ENCODE assay signal across 9 mouse cellular contexts in genomic region chr6:70790034-70790650, GRCm38 (mm10). TPM values are rescaled to one million over a fixed set of nuclear protein-coding genes. Genes with fewer than 3 reads are reported as not detected.
DNase-seq lines count a peak whose midpoint lies in the region; ATAC-seq and TF ChIP-seq lines count a peak whose summit lies in the region.
"Had no signal": no experiment of that assay in that cellular context is flagged by ENCODE, and none has a peak within 500 bp of the region (broad histone marks: within the 10 kb centered on the region; RNA-seq: fewer than 3 reads in every experiment).

No protein-coding gene starts in this region.

- ATAC-seq in hindbrain, embryonic 12.5 days (ENCODE audit: low FRiP score), result no peak
- ATAC-seq: activated CD4-positive, CD25-positive, alpha-beta regulatory T cell, adult 4 months had no signal

- no peak for DNase-seq in CH12.LX (ENCODE audit: extremely low read depth)
- peak; percentile 50 for DNase-seq in lung, postnatal 25 days (ENCODE audit: low spot score)
- DNase-seq in embryo, embryonic 9.5 days (ENCODE audit: extremely low spot score), result no peak
- DNase-seq in gastrocnemius, postnatal 10 days, result no peak
- no peak for DNase-seq in cerebellum, postnatal 4 days (ENCODE audit: low spot score in 2 of 2)
- DNase-seq in urinary bladder, adult 2 months (ENCODE audit: low spot score), result no peak

- no peak for TF ChIP-seq EP300 in CH12.LX (IDR thresholded peaks at IDR 0.05; ENCODE audit: low read length)

- H3K36me3 ChIP-seq in CH12.LX (replicated peaks in 1 of 2; ENCODE audit: control insufficient read depth in 1 of 2, insufficient read depth in 1 of 2, low read length in 1 of 2), result peaks cover 3 to 36% of the 10 kb centered on the region in 2 experiments
- no peaks in the 10 kb centered on the region for H3K36me3 ChIP-seq in hindbrain, embryonic 12.5 days

- 87% methylated on average over 9 of the region's 9 CpGs for WGBS in hindbrain, embryonic 12.5 days

- no peak for TF ChIP-seq POLR2A in CH12.LX (IDR thresholded peaks at IDR 0.05; ENCODE audit: low read depth, low read length)
- no peak for TF ChIP-seq POLR2A in bone marrow macrophage, adult 2 months (IDR thresholded peaks at IDR 0.05; ENCODE audit: borderline replicate concordance, low read depth, low read length)

- dilution Hi-C loops in CH12.LX (cut with MboI; ENCODE audit: extremely low pct_ligation_motif_present, extremely low pct_unique_long_range_greater_than_20kb, low sequenced_read_pairs), result no loop called here

- no peaks in the 10 kb centered on the region for H3K9me3 ChIP-seq in CH12.LX (replicated peaks; ENCODE audit: low read length)
- no peaks in the 10 kb centered on the region for H3K9me3 ChIP-seq in hindbrain, embryonic 12.5 days (replicated peaks)

- TF ChIP-seq CTCF in CH12.LX (conservative IDR thresholded peaks at IDR 0.05 in 1 of 2, IDR thresholded peaks at IDR 0.05 in 1 of 2; ENCODE audit: low read depth in 2 of 2, low read length in 2 of 2), result no peak
- TF ChIP-seq CTCF in bone marrow macrophage, adult 2 months (IDR thresholded peaks at IDR 0.05; ENCODE audit: low read depth, low read length), result no peak

- H3K4me3 ChIP-seq in CH12.LX (replicated peaks in 1 of 3; ENCODE audit: low read depth in 2 of 3, low read length in 2 of 3, poor library complexity in 1 of 3), result peak overlapping the region; percentile 11 to 70 (median 59)
- H3K4me3 ChIP-seq in bone marrow macrophage, adult 2 months (ENCODE audit: insufficient read depth, low read length), result peak overlapping the region; percentile 12
- peak overlapping the region; percentile 75; the same call in 1 of the 2 replicates for H3K4me3 ChIP-seq in hindbrain, embryonic 12.5 days

- TF ChIP-seq RAD21 in CH12.LX (IDR thresholded peaks at IDR 0.05; ENCODE audit: low read depth, low read length), result no peak

- peak overlapping the region; percentile 46 for H3K9ac ChIP-seq in CH12.LX (ENCODE audit: insufficient read depth, low read depth)
- H3K9ac ChIP-seq in hindbrain, embryonic 12.5 days, result no peak overlapping the region

- no peak overlapping the region for H3K27ac ChIP-seq in CH12.LX (ENCODE audit: insufficient read depth, low read depth)
- no peak overlapping the region for H3K27ac ChIP-seq in bone marrow macrophage, adult 2 months (ENCODE audit: insufficient read depth, low read depth, low read length)
- no peak overlapping the region for H3K27ac ChIP-seq in hindbrain, embryonic 12.5 days

- peaks cover 13 to 53% of the 10 kb centered on the region in 2 experiments; a peak in 3 of 4 replicates for H3K4me1 ChIP-seq in CH12.LX (ENCODE audit: control insufficient read depth in 1 of 2, insufficient read depth in 2 of 2)
- H3K4me1 ChIP-seq in bone marrow macrophage, adult 2 months (ENCODE audit: control insufficient read depth, insufficient read depth, low read length), result peaks cover 35% of the 10 kb centered on the region
- peaks cover 29% of the 10 kb centered on the region for H3K4me1 ChIP-seq in hindbrain, embryonic 12.5 days

- no peaks in the 10 kb centered on the region for H3K27me3 ChIP-seq in CH12.LX (replicated peaks)
- H3K27me3 ChIP-seq in hindbrain, embryonic 12.5 days, result no peaks in the 10 kb centered on the region

- in situ Hi-C loops in CH12.LX (cut with MboI; ENCODE audit: low pct_ligation_motif_present, low pct_unique_long_range_greater_than_20kb, low sequenced_read_pairs), result no loop called here

- peaks cover 29% of the 10 kb centered on the region for H3K79me2 ChIP-seq in CH12.LX (replicated peaks; ENCODE audit: control insufficient read depth, extremely low read depth, insufficient read depth, poor library complexity, severe bottlenecking)

- H3K4me2 ChIP-seq in CH12.LX (ENCODE audit: insufficient read depth, low read depth, poor library complexity, severe bottlenecking), result peak overlapping the region; percentile 58
- H3K4me2 ChIP-seq in hindbrain, embryonic 12.5 days (replicated peaks), result peak overlapping the region; percentile 87

TF ChIP-seq in CH12.LX, 34 proteins besides CTCF, POLR2A, EP300 and RAD21:
- no peak for TF ChIP-seq CHD1 (IDR thresholded peaks at IDR 0.05; ENCODE audit: low read depth, low read length)
- TF ChIP-seq SMC3 (IDR thresholded peaks at IDR 0.05; ENCODE audit: low read depth, low read length), result no peak
- TF ChIP-seq ETS1 (conservative IDR thresholded peaks at IDR 0.05; ENCODE audit: low read depth, low read length), result no peak
- TF ChIP-seq CHD2 (IDR thresholded peaks at IDR 0.05; ENCODE audit: low read length), result no peak
- TF ChIP-seq USF2 (conservative IDR thresholded peaks at IDR 0.05; ENCODE audit: low read depth, low read length), result no peak
- no peak for TF ChIP-seq E2F4 (IDR thresholded peaks at IDR 0.05; ENCODE audit: insufficient replicate concordance, low read depth, low read length)
- TF ChIP-seq PAX5 (IDR thresholded peaks at IDR 0.05; ENCODE audit: low read length), result no peak
- no peak for TF ChIP-seq ZC3H11A (IDR thresholded peaks at IDR 0.05; ENCODE audit: low read depth, low read length)
- TF ChIP-seq MEF2A (IDR thresholded peaks at IDR 0.05; ENCODE audit: borderline replicate concordance, low read depth, low read length), result no peak
- no peak for TF ChIP-seq JUN (IDR thresholded peaks at IDR 0.05; ENCODE audit: insufficient read depth, low read depth, low read length)
- no peak for TF ChIP-seq ZNF384 (IDR thresholded peaks at IDR 0.05; ENCODE audit: low read depth, low read length)
- TF ChIP-seq SIN3A (IDR thresholded peaks at IDR 0.05; ENCODE audit: low read length), result no peak
- TF ChIP-seq RCOR1 (conservative IDR thresholded peaks at IDR 0.05; ENCODE audit: low read depth, low read length), result no peak
- no peak for TF ChIP-seq JUND (conservative IDR thresholded peaks at IDR 0.05; ENCODE audit: low read depth, low read length)
- TF ChIP-seq MAX (IDR thresholded peaks at IDR 0.05; ENCODE audit: low read length), result no peak

RNA-seq across cellular contexts. Expression of gene Rpia, which starts 1.9 kb away (rescaled TPM):
- total RNA-seq in CH12.LX (2012; rRNA removed), result 55.7 and 76.1 TPM in 2 replicates
- 61.8 and 65.1 TPM in 2 replicates for total RNA-seq in CH12.LX (2014; rRNA removed)
- polyA plus RNA-seq in CH12.LX (2012; ENCODE audit: insufficient read length, low read depth), result 57.8 and 68.9 TPM in 2 replicates
- 10.6 and 14.4 TPM in 2 replicates for polyA plus RNA-seq in bone marrow macrophage, adult 2 months (2012; ENCODE audit: insufficient read depth, insufficient read length, missing spikeins)
- polyA plus RNA-seq in hindbrain, embryonic 12.5 days (2016; fragmentation: Nextera tagmentation; extraction: Ambion mirVana), result 3.2 and 3.5 TPM in 2 replicates
- total RNA-seq in gastrocnemius, postnatal 10 days (2021), result 10 to 100 TPM in 1 of 2 experiments, 1 to 10 TPM in 1; 8.5 to 10.2 TPM
- 24.8 and 27.8 TPM in 2 replicates for polyA plus RNA-seq in urinary bladder, adult 2 months (2012; rRNA removed)

RNA-seq across cellular contexts. Expression of gene Eif2ak3, which starts 54.2 kb away (rescaled TPM):
- total RNA-seq in CH12.LX (2012; rRNA removed), result 38.9 and 39.5 TPM in 2 replicates
- 23.1 and 24.9 TPM in 2 replicates for total RNA-seq in CH12.LX (2014; rRNA removed)
- 21.2 and 26.2 TPM in 2 replicates for polyA plus RNA-seq in CH12.LX (2012; ENCODE audit: insufficient read length, low read depth)
- polyA plus RNA-seq in bone marrow macrophage, adult 2 months (2012; ENCODE audit: insufficient read depth, insufficient read length, missing spikeins), result 17.4 and 17.6 TPM in 2 replicates
- polyA plus RNA-seq in hindbrain, embryonic 12.5 days (2016; fragmentation: Nextera tagmentation; extraction: Ambion mirVana), result 16.1 and 17.6 TPM in 2 replicates
- total RNA-seq in gastrocnemius, postnatal 10 days (2021), result 10 to 100 TPM; 10.5 to 15.4 TPM
- polyA plus RNA-seq in urinary bladder, adult 2 months (2012; rRNA removed), result 15.6 and 16.3 TPM in 2 replicates

Comparison
In these comparisons a context has a peak if more than half of its experiments do, and no peak if none do; other contexts are left out.
1. H3K4me3 ChIP-seq: peak in every context shown above with its lines; median percentile 75 in hindbrain, embryonic 12.5 days; 59 in CH12.LX; 12 in bone marrow macrophage, adult 2 months.